Mouse (Mus musculus): ENCODE measurements around the gene Baz2b.

DNA sequence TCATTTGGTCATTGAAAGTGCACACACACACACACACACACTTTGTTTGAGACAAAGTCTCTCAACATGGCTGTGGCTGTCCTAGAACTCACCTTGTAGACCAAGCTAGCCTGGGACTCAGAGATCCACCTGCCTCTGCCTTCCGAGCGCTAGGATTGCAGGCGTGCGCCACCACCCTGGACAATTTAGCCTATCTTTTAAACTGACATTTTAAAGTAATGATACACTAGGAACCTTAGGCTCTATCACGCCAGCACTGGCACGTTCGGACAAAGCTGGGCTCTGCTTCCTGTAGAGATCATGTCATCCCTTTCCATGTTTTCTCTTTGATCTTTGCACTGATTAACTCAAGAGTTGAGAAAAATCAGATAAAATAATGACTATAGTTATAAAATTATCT, 81.0 kb downstream of the Baz2b start:
- TF ChIP-seq POLR2A (IDR thresholded peaks at IDR 0.05; ENCODE audit: low read depth, low read length) (no peak), CTCF (conservative IDR thresholded peaks at IDR 0.05; ENCODE audit: insufficient read depth, insufficient read length, low read depth, low read length) (no peak)
